Mouse (Mus musculus) heart, postnatal 0 days (tissue): ENCODE measurements around the gene Fank1. TPM values are rescaled to one million over a fixed set of nuclear protein-coding genes. Genes with fewer than 3 reads are reported as not detected.

Experiments used
- ATAC-seq: fragments of 200-750 bp; cut with Nextera tagmentation; 2 replicates; pipeline ENCODE4 v1.8.0; 2017; ENCODE audit warnings: low read depth, moderate number of reproducible peaks, moderate library complexity; ENCODE audit not compliant: insufficient read depth
- DNase-seq: peaks from one replicate; pipeline ENCODE4 v3.0.0-alpha.2; 2016; ENCODE audit warnings: low spot score
- H3K27ac ChIP-seq: fragments of 300-500 bp; sonication (generic); 2 replicates; pipeline ENCODE4 v1.5.1; 2014; ENCODE audit warnings: low read depth, mild to moderate bottlenecking
- H3K27me3 ChIP-seq: fragments of 300-500 bp; sonication (generic); 2 replicates; pipeline ENCODE4 v1.6.1; 2014; ENCODE audit warnings: low read length, mixed read lengths; ENCODE audit not compliant: control insufficient read depth, insufficient read depth
- H3K36me3 ChIP-seq: fragments of 300-500 bp; sonication (generic); replicated peaks from 2 replicates; pipeline ENCODE4 v1.6.1; 2014; ENCODE audit warnings: low read length, mixed read lengths; ENCODE audit not compliant: control insufficient read depth, insufficient read depth
- H3K4me1 ChIP-seq: fragments of 300-500 bp; sonication (generic); 2 replicates; pipeline ENCODE4 v1.6.1; 2014; ENCODE audit warnings: antibody characterized with exemption; ENCODE audit not compliant: control insufficient read depth, insufficient read depth
- H3K4me2 ChIP-seq: fragments of 300-500 bp; sonication (generic); 2 replicates; pipeline ENCODE4 v1.6.1; 2014; ENCODE audit warnings: low read depth, mild to moderate bottlenecking, low read length, moderate library complexity
- H3K4me3 ChIP-seq: fragments of 300-500 bp; sonication (generic); 2 replicates; pipeline ENCODE4 v1.5.1; 2014; ENCODE audit warnings: low read depth, low read length
- H3K9ac ChIP-seq: fragments of 300-500 bp; sonication (generic); replicated peaks from 2 replicates; pipeline ENCODE4 v1.6.1; 2014; ENCODE audit warnings: low read depth, low read length, mixed read lengths
- H3K9me3 ChIP-seq: fragments of 300-500 bp; sonication (generic); replicated peaks from 2 replicates; pipeline ENCODE4 v1.6.1; 2016; ENCODE audit warnings: low read length; ENCODE audit not compliant: control insufficient read depth
- CTCF ChIP-seq: IDR thresholded peaks from 2 replicates; pipeline ENCODE4 v1.5.1; 2016; ENCODE audit warnings: antibody characterized with exemption, control low read depth, low read depth
- EP300 ChIP-seq: IDR thresholded peaks from 2 replicates; pipeline ENCODE4 v1.6.1; 2016; ENCODE audit warnings: antibody characterized with exemption, low read depth
- WGBS: fragments of 180-500 bp; shearing (Covaris S2); extraction: QIAGEN DNeasy Blood & Tissue Kit; methylation state at CpG from one replicate; pipeline ENCODE4 v1.1.7; 2014; 5-methylcytosine and 5-hydroxymethylcytosine counted together
- polyA plus RNA-seq: library from polyadenylated mRNA; unstranded; fragments of >200 nt; fragmentation: Nextera tagmentation; extraction: Ambion mirVana; gene quantifications from 2 replicates; pipeline ENCODE4 v1.2.1, GENCODE M21; 2015
- total RNA-seq: library from RNA; depleted of rRNA; stranded (reverse); fragments of >200 nt; gene quantifications from 2 replicates; pipeline ENCODE4 v1.2.3, GENCODE M21; 2014; ENCODE audit warnings: low replicate concordance

Fank1 gene
- total and polyA plus RNA-seq, 2 experiments from 2014 or later, result 0.08 TPM; not detected in 1

GRCm38 (mm10) chr7:133768027-133768426 lies 8.6 kb upstream of the Fank1 start:
- Histone ChIP-seq H3K9me3 (no peaks in the 10 kb centered on the region), H3K4me1 (no peaks in the 10 kb centered on the region), H3K4me3 (no peak overlapping the region), H3K4me2 (no peak overlapping the region), H3K27ac (no peak overlapping the region), H3K36me3 (no peaks in the 10 kb centered on the region), H3K9ac (no peak overlapping the region), H3K27me3 (no peaks in the 10 kb centered on the region)
- ATAC-seq (no peak), DNase-seq (no peak)
- TF ChIP-seq EP300, result no peak
- no peak for TF ChIP-seq CTCF
- WGBS, result 61% methylated on average over 4 of the region's 4 CpGs

- Histone ChIP-seq H3K36me3 (no peaks in the 10 kb centered on the region), H3K9ac (no peak overlapping the region), H3K9me3 (no peaks in the 10 kb centered on the region), H3K27ac (no peak overlapping the region), H3K4me3 (no peak overlapping the region), H3K4me1 (no peaks in the 10 kb centered on the region), H3K27me3 (no peaks in the 10 kb centered on the region), H3K4me2 (no peak overlapping the region)
- no peak for ATAC-seq
- WGBS, result 69% methylated on average over 5 of the region's 5 CpGs
- no peak for DNase-seq
- TF ChIP-seq EP300 (no peak), CTCF (no peak)
These were observed 8.1 kb upstream of the Fank1 start for GRCm38 (mm10) chr7:133768517-133768916.

GRCm38 (mm10) chr7:133775179-133775578 lies 1.5 kb upstream of the Fank1 start:
- Histone ChIP-seq H3K36me3 (no peaks in the 10 kb centered on the region), H3K4me3 (no peak overlapping the region), H3K27me3 (no peaks in the 10 kb centered on the region), H3K27ac (no peak overlapping the region), H3K9ac (no peak overlapping the region), H3K4me1 (peaks cover 22% of the 10 kb centered on the region; the same call in 1 of the 2 replicates), H3K9me3 (no peaks in the 10 kb centered on the region), H3K4me2 (peak overlapping the region; percentile 76)
- DNase-seq (no peak), ATAC-seq (no peak)
- TF ChIP-seq EP300, result no peak
- 67% methylated on average over 5 of the region's 5 CpGs for WGBS

GRCm38 (mm10) chr7:133775796-133776625 lies 650 bp upstream of the Fank1 start:
- Histone ChIP-seq H3K9me3 (no peaks in the 10 kb centered on the region), H3K27me3 (no peaks in the 10 kb centered on the region), H3K36me3 (no peaks in the 10 kb centered on the region), H3K9ac (peak overlapping the region; percentile 69), H3K4me1 (peaks cover 22% of the 10 kb centered on the region; the same call in 1 of the 2 replicates), H3K4me2 (peak overlapping the region; percentile 76), H3K27ac (peak overlapping the region; percentile 41; the same call in 1 of the 2 replicates), H3K4me3 (peak overlapping the region; percentile 74)
- no peak for DNase-seq
- 3% methylated on average over 36 of the region's 38 CpGs for WGBS
- ATAC-seq, result peak; percentile 6
- TF ChIP-seq EP300, result no peak
- no peak for TF ChIP-seq CTCF

GRCm38 (mm10) chr7:133781583-133781982 lies 4.9 kb downstream of the Fank1 start:
- H3K27ac ChIP-seq, result no peak overlapping the region
- H3K4me1 ChIP-seq, result no peaks in the 10 kb centered on the region
- TF ChIP-seq CTCF (no peak), EP300 (no peak)
- no peak overlapping the region for H3K9ac ChIP-seq
- ATAC-seq, result no peak
- H3K27me3 ChIP-seq, result no peaks in the 10 kb centered on the region
- no peak overlapping the region for H3K4me3 ChIP-seq
- no peak for DNase-seq
- 50% methylated on average over 6 of the region's 6 CpGs for WGBS
- H3K36me3 ChIP-seq, result no peaks in the 10 kb centered on the region
- H3K4me2 ChIP-seq, result 0 out of 2 replicates have a peak overlapping the region, but pooled peaks have one; percentile 33
- no peaks in the 10 kb centered on the region for H3K9me3 ChIP-seq

GRCm38 (mm10) chr7:133781991-133782390 lies 5.3 kb downstream of the Fank1 start:
- H3K4me2 ChIP-seq, result 0 out of 2 replicates have a peak overlapping the region, but pooled peaks have one; percentile 33
- H3K9ac ChIP-seq, result no peak overlapping the region
- WGBS, result 61% methylated on average over 6 of the region's 6 CpGs
- H3K9me3 ChIP-seq, result no peaks in the 10 kb centered on the region
- no peaks in the 10 kb centered on the region for H3K27me3 ChIP-seq
- H3K36me3 ChIP-seq, result no peaks in the 10 kb centered on the region
- TF ChIP-seq CTCF, result no peak
- H3K27ac ChIP-seq, result no peak overlapping the region
- ATAC-seq, result no peak
- no peak for DNase-seq
- no peak overlapping the region for H3K4me3 ChIP-seq
- no peaks in the 10 kb centered on the region for H3K4me1 ChIP-seq
